ENCODE assay signal across 23 mouse cellular contexts in the genomic region with DNA sequence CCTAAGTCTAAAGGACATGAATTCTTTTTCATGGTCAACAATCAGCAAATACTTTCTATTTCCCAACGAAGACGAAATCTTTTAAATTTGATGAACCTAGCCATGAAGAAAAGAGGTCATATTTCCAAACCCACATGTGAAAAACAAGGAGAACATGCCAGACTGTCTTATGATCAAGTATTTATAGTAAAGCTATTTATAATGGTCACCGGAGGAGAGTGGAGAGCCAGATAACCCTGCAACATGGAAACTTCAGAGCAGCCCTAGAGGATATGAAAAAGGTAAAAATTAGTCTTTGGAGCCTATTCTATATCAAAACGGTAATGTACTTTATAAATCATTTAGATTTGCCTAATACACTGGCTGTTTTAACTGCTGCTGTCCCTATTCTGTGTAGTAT. TPM values are rescaled to one million over a fixed set of nuclear protein-coding genes. Genes with fewer than 3 reads are reported as not detected.
DNase-seq lines count a peak whose midpoint lies in the region; ATAC-seq and TF ChIP-seq lines count a peak whose summit lies in the region.
"Had no signal": no experiment of that assay in that cellular context is flagged by ENCODE, and none has a peak within 500 bp of the region (broad histone marks: within the 10 kb centered on the region; RNA-seq: fewer than 3 reads in every experiment).

A gene (plus strand): TSS at position 166 of the 400 bp plus-strand sequence.

- H3K4me2 ChIP-seq in stomach, postnatal 0 days (replicated peaks; ENCODE audit: low read depth) = no peak within 1 kb of the TSS
- H3K4me2 ChIP-seq: embryonic facial prominence, embryonic 12.5 days; forebrain, embryonic 13.5 days; hindbrain, embryonic 14.5 days; midbrain, embryonic 15.5 days; neural tube, embryonic 13.5 days had no signal

- intact Hi-C loops in heart, postnatal 10 days (cut with DNase I) = loop anchor here (2.0 kb wide), 1 partner anchor 36 kb away; no protein-coding TSS in a partner anchor

- no peaks in the 10 kb centered on the region for H3K27me3 ChIP-seq in heart, embryonic 10.5 days (ENCODE audit: insufficient read depth, poor library complexity, severe bottlenecking)
- H3K27me3 ChIP-seq in stomach, postnatal 0 days (ENCODE audit: control insufficient read depth, insufficient read depth, low read length) = no peaks in the 10 kb centered on the region
- H3K27me3 ChIP-seq: embryonic facial prominence, embryonic 12.5 days; forebrain, embryonic 13.5 days; midbrain, embryonic 15.5 days; neural tube, embryonic 13.5 days had no signal

- no peaks in the 10 kb centered on the region for H3K9me3 ChIP-seq in heart, embryonic 10.5 days
- H3K9me3 ChIP-seq in stomach, postnatal 0 days (ENCODE audit: control insufficient read depth, low read length) = no peaks in the 10 kb centered on the region
- H3K9me3 ChIP-seq: embryonic facial prominence, embryonic 12.5 days; forebrain, embryonic 13.5 days; midbrain, embryonic 15.5 days; neural tube, embryonic 13.5 days had no signal

- TF ChIP-seq CTCF in stomach, postnatal 0 days (IDR thresholded peaks at IDR 0.05; ENCODE audit: low read depth) = no peak

- no peak for ATAC-seq in stomach, postnatal 0 days (ENCODE audit: low FRiP score, low TSS enrichment)
- ATAC-seq: forebrain, embryonic 13.5 days; midbrain, embryonic 15.5 days had no signal

- H3K27ac ChIP-seq in heart, embryonic 10.5 days = no peak within 1 kb of the TSS
- no peak within 1 kb of the TSS for H3K27ac ChIP-seq in stomach, postnatal 0 days (replicated peaks)
- H3K27ac ChIP-seq: embryonic facial prominence, embryonic 12.5 days; forebrain, embryonic 13.5 days; hindbrain, embryonic 14.5 days; midbrain, embryonic 15.5 days; neural tube, embryonic 13.5 days had no signal

- no peaks in the 10 kb centered on the region for H3K4me1 ChIP-seq in heart, embryonic 10.5 days
- H3K4me1 ChIP-seq in stomach, postnatal 0 days (replicated peaks; ENCODE audit: control insufficient read depth, insufficient read depth) = no peaks in the 10 kb centered on the region
- H3K4me1 ChIP-seq: embryonic facial prominence, embryonic 12.5 days; forebrain, embryonic 13.5 days; midbrain, embryonic 15.5 days; neural tube, embryonic 13.5 days had no signal

- H3K9ac ChIP-seq in stomach, postnatal 0 days (ENCODE audit: low read length) = no peak within 1 kb of the TSS
- H3K9ac ChIP-seq: embryonic facial prominence, embryonic 12.5 days; forebrain, embryonic 13.5 days; hindbrain, embryonic 14.5 days; midbrain, embryonic 15.5 days; neural tube, embryonic 13.5 days had no signal

- H3K36me3 ChIP-seq in heart, embryonic 10.5 days = no peaks in the 10 kb centered on the region
- no peaks in the 10 kb centered on the region for H3K36me3 ChIP-seq in stomach, postnatal 0 days (ENCODE audit: control insufficient read depth, insufficient read depth, low read length)
- H3K36me3 ChIP-seq: embryonic facial prominence, embryonic 12.5 days; midbrain, embryonic 15.5 days; neural tube, embryonic 13.5 days had no signal

- DNase-seq in heart, adult 18-20 months = peak; percentile 11 to 39
- DNase-seq in heart, embryonic 10.5 days (ENCODE audit: low spot score) = no peak
- peak; percentile 42 for DNase-seq in heart, adult 8-10 months (ENCODE audit: low spot score)
- no peak for DNase-seq in heart, postnatal 10 days
- peak; percentile 67 for DNase-seq in skeletal muscle tissue, adult 2 months (ENCODE audit: low read depth, low spot score)
- DNase-seq in embryo, embryonic 11 days = no peak
- no peak for DNase-seq in stomach, postnatal 0 days (ENCODE audit: low spot score)
- DNase-seq in cerebellum, adult 9-10 months = no peak
- DNase-seq: adrenal gland, postnatal 25 days; cerebellum, postnatal 10 days; kidney, adult 2 months; kidney, postnatal 14 days; lung, postnatal 4 days; retina, postnatal 1 day; thymus, postnatal 25 days had no signal

- TF ChIP-seq EP300 in stomach, postnatal 0 days (optimal IDR thresholded peaks at IDR 0.05) = no peak

- WGBS in heart, embryonic 10.5 days = 83% methylated on average over 4 of the region's 4 CpGs
- WGBS in stomach, postnatal 0 days = 85% methylated on average over 4 of the region's 4 CpGs

- H3K4me3 ChIP-seq in heart, embryonic 10.5 days = no peak within 1 kb of the TSS
- H3K4me3 ChIP-seq in stomach, postnatal 0 days (ENCODE audit: low read depth, low read length) = no peak within 1 kb of the TSS
- H3K4me3 ChIP-seq: embryonic facial prominence, embryonic 12.5 days; forebrain, embryonic 13.5 days; midbrain, embryonic 15.5 days; neural tube, embryonic 13.5 days had no signal

RNA-seq across cellular contexts. Expression of the gene that starts here (rescaled TPM):
- total RNA-seq in heart, adult 18-20 months (2021) = 100 to 1,000 TPM; 101 to 106 TPM
- 0.23 TPM in 1 of 2 replicates, not detected in the other for polyA plus RNA-seq in heart, embryonic 10.5 days (2016; fragmentation: Nextera tagmentation; extraction: Ambion mirVana)
- 100 to 1,000 TPM; 103 to 126 (median 118) TPM for total RNA-seq in heart, adult 8-10 months (2022)
- 10 to 100 TPM; 26.5 to 38.2 TPM for total RNA-seq in heart, postnatal 10 days (2021)
- 0.12 and 0.19 TPM in 2 replicates for polyA plus RNA-seq in stomach, postnatal 0 days (2015; fragmentation: Nextera tagmentation; extraction: Ambion mirVana)
- total RNA-seq: adrenal gland, postnatal 25 days; layer of hippocampus, postnatal 25 days had no signal
- polyA plus RNA-seq: forebrain, embryonic 13.5 days; liver, adult 2 months; stomach, embryonic 14.5 days had no signal

Comparison
In these comparisons a context has a peak if more than half of its experiments do, and no peak if none do; other contexts are left out.
1. DNase-seq: peak in heart, adult 18-20 months (2 of 2), heart, adult 8-10 months (single experiment) and skeletal muscle tissue, adult 2 months (single experiment); none in heart, embryonic 10.5 days (single experiment), heart, postnatal 10 days (0 of 2), embryo, embryonic 11 days (single experiment), stomach, postnatal 0 days (single experiment) and cerebellum, adult 9-10 months (single experiment).